Mouse (Mus musculus) embryonic facial prominence, embryonic 12.5 days (tissue): ENCODE results near the gene 4930558K02Rik. TPM values are rescaled to one million over a fixed set of nuclear protein-coding genes. Genes with fewer than 3 reads are reported as not detected.

ENCODE experiments used
- ATAC-seq: fragments of 200-750 bp; cut with Nextera tagmentation; 2 replicates; pipeline ENCODE4 v1.8.0; 2017; ENCODE audit not compliant: insufficient number of reproducible peaks, insufficient read depth, low FRiP score, low TSS enrichment
- H3K27ac ChIP-seq: fragments of 300-500 bp; sonication (generic); 2 replicates; pipeline ENCODE4 v1.5.1; 2016; ENCODE audit warnings: mild to moderate bottlenecking
- H3K27me3 ChIP-seq: fragments of 300-500 bp; sonication (generic); 2 replicates; pipeline ENCODE4 v1.6.1; 2016; ENCODE audit warnings: mild to moderate bottlenecking, moderate library complexity
- H3K36me3 ChIP-seq: fragments of 300-500 bp; sonication (generic); 2 replicates; pipeline ENCODE4 v1.6.1; 2016; ENCODE audit warnings: mild to moderate bottlenecking
- H3K4me1 ChIP-seq: fragments of 300-500 bp; sonication (generic); 2 replicates; pipeline ENCODE4 v1.6.1; 2016
- H3K4me2 ChIP-seq: fragments of 300-500 bp; sonication (generic); replicated peaks from 2 replicates; pipeline ENCODE4 v1.6.1; 2016; ENCODE audit warnings: mild to moderate bottlenecking, moderate library complexity
- H3K4me3 ChIP-seq: fragments of 300-500 bp; sonication (generic); 2 replicates; pipeline ENCODE4 v1.5.1; 2016; ENCODE audit warnings: mild to moderate bottlenecking
- H3K9ac ChIP-seq: fragments of 300-500 bp; sonication (generic); 2 replicates; pipeline ENCODE4 v1.6.1; 2016; ENCODE audit warnings: mild to moderate bottlenecking, moderate library complexity
- H3K9me3 ChIP-seq: fragments of 300-500 bp; sonication (generic); 2 replicates; pipeline ENCODE4 v1.6.1; 2016; ENCODE audit warnings: mild to moderate bottlenecking, moderate library complexity
- WGBS: fragments of 180-500 bp; shearing (Covaris S2); methylation state at CpG from one replicate; pipeline ENCODE4 v1.1.7; 2016; 5-methylcytosine and 5-hydroxymethylcytosine counted together
- polyA plus RNA-seq: library from polyadenylated mRNA; unstranded; fragments of >200 nt; fragmentation: Nextera tagmentation; extraction: Ambion mirVana; gene quantifications from 2 replicates; pipeline ENCODE4 v1.2.1, GENCODE M21; 2016

The 4930558K02Rik gene
- polyA plus RNA-seq, 1 experiment from 2014 or later, result not detected

GRCm38 (mm10) chr1:161991846-161992245, 12.4 kb upstream of the 4930558K02Rik start:
- Histone ChIP-seq H3K27me3 (no peaks in the 10 kb centered on the region), H3K4me3 (no peak overlapping the region), H3K4me1 (no peaks in the 10 kb centered on the region), H3K9ac (no peak overlapping the region), H3K36me3 (no peaks in the 10 kb centered on the region), H3K9me3 (no peaks in the 10 kb centered on the region), H3K27ac (no peak overlapping the region), H3K4me2 (no peak overlapping the region)
- WGBS, result 95% methylated on average over 11 of the region's 11 CpGs
- no peak for ATAC-seq

GRCm38 (mm10) chr1:161990684-161991578, 11.5 kb upstream of the 4930558K02Rik start:
- Histone ChIP-seq H3K4me1 (no peaks in the 10 kb centered on the region), H3K27me3 (no peaks in the 10 kb centered on the region), H3K4me2 (no peak overlapping the region), H3K4me3 (no peak overlapping the region), H3K9me3 (no peaks in the 10 kb centered on the region), H3K36me3 (no peaks in the 10 kb centered on the region), H3K9ac (no peak overlapping the region), H3K27ac (no peak overlapping the region)
- ATAC-seq, result no peak
- WGBS, result 64% methylated on average over 10 of the region's 10 CpGs

GRCm38 (mm10) chr1:161983979-161984566, 4.6 kb upstream of the 4930558K02Rik start:
- WGBS, result 23% methylated on average over 4 of the region's 4 CpGs
- no peaks in the 10 kb centered on the region for H3K9me3 ChIP-seq
- H3K4me1 ChIP-seq, result peaks cover 21% of the 10 kb centered on the region
- H3K9ac ChIP-seq, result no peak overlapping the region
- no peak overlapping the region for H3K4me3 ChIP-seq
- ATAC-seq, result no peak
- H3K27me3 ChIP-seq, result no peaks in the 10 kb centered on the region
- H3K36me3 ChIP-seq, result no peaks in the 10 kb centered on the region
- no peak overlapping the region for H3K4me2 ChIP-seq
- peak overlapping the region; percentile 43; the same call in 1 of the 2 replicates for H3K27ac ChIP-seq

- no peaks in the 10 kb centered on the region for H3K36me3 ChIP-seq
- H3K4me1 ChIP-seq, result peaks cover 21% of the 10 kb centered on the region
- WGBS, result 70% methylated on average over 6 of the region's 6 CpGs
- H3K4me3 ChIP-seq, result no peak overlapping the region
- H3K9ac ChIP-seq, result no peak overlapping the region
- H3K4me2 ChIP-seq, result no peak overlapping the region
- H3K27me3 ChIP-seq, result no peaks in the 10 kb centered on the region
- no peaks in the 10 kb centered on the region for H3K9me3 ChIP-seq
- ATAC-seq, result no peak
- H3K27ac ChIP-seq, result peak overlapping the region; percentile 54
Measured at GRCm38 (mm10) chr1:161983451-161983850, 4.0 kb upstream of the 4930558K02Rik start.

- Histone ChIP-seq H3K36me3 (no peaks in the 10 kb centered on the region), H3K27ac (peak overlapping the region; percentile 77), H3K4me1 (peaks cover 37% of the 10 kb centered on the region), H3K9ac (no peak overlapping the region), H3K9me3 (no peaks in the 10 kb centered on the region), H3K27me3 (no peaks in the 10 kb centered on the region), H3K4me3 (no peak overlapping the region), H3K4me2 (no peak overlapping the region)
- 62% methylated on average over 9 of the region's 9 CpGs for WGBS
- no peak for ATAC-seq
Measured at GRCm38 (mm10) chr1:161980626-161981298, 1.3 kb upstream of the 4930558K02Rik start.

GRCm38 (mm10) chr1:161980046-161980445, 610 bp upstream of the 4930558K02Rik start:
- Histone ChIP-seq H3K27me3 (no peaks in the 10 kb centered on the region), H3K27ac (peak overlapping the region; percentile 77; the same call in 1 of the 2 replicates), H3K4me3 (no peak overlapping the region), H3K9me3 (no peaks in the 10 kb centered on the region), H3K36me3 (no peaks in the 10 kb centered on the region), H3K4me2 (no peak overlapping the region), H3K4me1 (peaks cover 40% of the 10 kb centered on the region), H3K9ac (no peak overlapping the region)
- no peak for ATAC-seq
- WGBS, result 56% methylated on average over 2 of the region's 2 CpGs

- no peak overlapping the region for H3K9ac ChIP-seq
- no peak overlapping the region for H3K4me3 ChIP-seq
- no peaks in the 10 kb centered on the region for H3K27me3 ChIP-seq
- no peak overlapping the region for H3K4me2 ChIP-seq
- H3K9me3 ChIP-seq, result no peaks in the 10 kb centered on the region
- 0 out of 2 replicates have a peak overlapping the region, but pooled peaks have one; percentile 52 for H3K27ac ChIP-seq
- WGBS, result 81% methylated on average over 5 of the region's 5 CpGs
- ATAC-seq, result no peak
- no peaks in the 10 kb centered on the region for H3K36me3 ChIP-seq
- H3K4me1 ChIP-seq, result peaks cover 37% of the 10 kb centered on the region; the same call in 1 of the 2 replicates
Measured at GRCm38 (mm10) chr1:161978173-161978700, 1.2 kb downstream of the 4930558K02Rik start.

- Histone ChIP-seq H3K9me3 (no peaks in the 10 kb centered on the region), H3K27ac (peak overlapping the region; percentile 74), H3K27me3 (no peaks in the 10 kb centered on the region), H3K36me3 (no peaks in the 10 kb centered on the region), H3K4me3 (no peak overlapping the region), H3K4me1 (peaks cover 37% of the 10 kb centered on the region; the same call in 1 of the 2 replicates), H3K9ac (no peak overlapping the region), H3K4me2 (no peak overlapping the region)
- 41% methylated on average over 4 of the region's 4 CpGs for WGBS
- ATAC-seq, result no peak
Measured at GRCm38 (mm10) chr1:161977331-161977730, 2.1 kb downstream of the 4930558K02Rik start.

GRCm38 (mm10) chr1:161976255-161977182, 2.9 kb downstream of the 4930558K02Rik start:
- H3K27me3 ChIP-seq, result no peaks in the 10 kb centered on the region
- H3K4me3 ChIP-seq, result no peak overlapping the region
- ATAC-seq, result no peak
- peaks cover 37% of the 10 kb centered on the region; the same call in 1 of the 2 replicates for H3K4me1 ChIP-seq
- no peaks in the 10 kb centered on the region for H3K9me3 ChIP-seq
- WGBS, result 38% methylated on average over 16 of the region's 16 CpGs
- peak overlapping the region; percentile 74 for H3K27ac ChIP-seq
- no peak overlapping the region for H3K4me2 ChIP-seq
- no peaks in the 10 kb centered on the region for H3K36me3 ChIP-seq
- H3K9ac ChIP-seq, result 0 out of 2 replicates have a peak overlapping the region, but pooled peaks have one; percentile 5

- Histone ChIP-seq H3K4me1 (peaks cover 34% of the 10 kb centered on the region; the same call in 1 of the 2 replicates), H3K9me3 (no peaks in the 10 kb centered on the region), H3K36me3 (peaks cover 8% of the 10 kb centered on the region; the same call in 1 of the 2 replicates), H3K27ac (no peak overlapping the region), H3K9ac (no peak overlapping the region), H3K4me3 (no peak overlapping the region), H3K27me3 (no peaks in the 10 kb centered on the region), H3K4me2 (no peak overlapping the region)
- no peak for ATAC-seq
- WGBS, result 86% methylated on average over 8 of the region's 8 CpGs
Measured at GRCm38 (mm10) chr1:161972233-161972632, 7.2 kb downstream of the 4930558K02Rik start.
